Mouse (Mus musculus) hindbrain, embryonic 15.5 days (tissue): ENCODE results near the gene Arid5b. TPM values are rescaled to one million over a fixed set of nuclear protein-coding genes. Genes with fewer than 3 reads are reported as not detected.

ENCODE experiments used
- ATAC-seq: fragments of 200-750 bp; cut with Nextera tagmentation; 2 replicates; pipeline ENCODE4 v1.8.0; 2017; ENCODE audit warnings: low read depth, moderate number of reproducible peaks, moderate TSS enrichment; ENCODE audit not compliant: low FRiP score
- H3K27ac ChIP-seq: fragments of 300-500 bp; sonication (generic); replicated peaks from 2 replicates; pipeline ENCODE4 v1.5.1; 2015; ENCODE audit warnings: mild to moderate bottlenecking, inconsistent platforms
- H3K27me3 ChIP-seq: fragments of 300-500 bp; sonication (generic); 2 replicates; pipeline ENCODE4 v1.6.1; 2015; ENCODE audit warnings: control low read depth, inconsistent platforms
- H3K36me3 ChIP-seq: fragments of 300-500 bp; sonication (generic); 2 replicates; pipeline ENCODE4 v1.6.1; 2015; ENCODE audit warnings: control low read depth, inconsistent platforms
- H3K4me1 ChIP-seq: fragments of 300-500 bp; sonication (generic); replicated peaks from 2 replicates; pipeline ENCODE4 v1.6.1; 2015; ENCODE audit warnings: control low read depth, inconsistent platforms
- H3K4me2 ChIP-seq: fragments of 300-500 bp; sonication (generic); 2 replicates; pipeline ENCODE4 v1.6.1; 2015; ENCODE audit warnings: moderate library complexity, mild to moderate bottlenecking, inconsistent platforms
- H3K4me3 ChIP-seq: fragments of 300-500 bp; sonication (generic); 2 replicates; pipeline ENCODE4 v1.5.1; 2015; ENCODE audit warnings: mild to moderate bottlenecking, inconsistent platforms
- H3K9ac ChIP-seq: fragments of 300-500 bp; sonication (generic); 2 replicates; pipeline ENCODE4 v1.6.1; 2015; ENCODE audit warnings: inconsistent platforms
- H3K9me3 ChIP-seq: fragments of 300-500 bp; sonication (generic); 2 replicates; pipeline ENCODE4 v1.6.1; 2016; ENCODE audit warnings: control low read depth, inconsistent platforms
- WGBS: fragments of 180-500 bp; shearing (Covaris S2); methylation state at CpG from one replicate; pipeline ENCODE4 v1.1.7; 2015; 5-methylcytosine and 5-hydroxymethylcytosine counted together
- polyA plus RNA-seq: library from polyadenylated mRNA; unstranded; fragments of >200 nt; fragmentation: Nextera tagmentation; extraction: Ambion mirVana; gene quantifications from 2 replicates; pipeline ENCODE4 v1.2.1, GENCODE M21; 2015

Arid5b gene
- polyA plus RNA-seq, 1 experiment from 2014 or later, result 17.4 TPM

GRCm38 (mm10) chr10:68180151-68180550 is 98.4 kb downstream of the Arid5b start:
- Histone ChIP-seq H3K4me3 (no peak overlapping the region), H3K27me3 (no peaks in the 10 kb centered on the region), H3K4me1 (no peaks in the 10 kb centered on the region), H3K4me2 (no peak overlapping the region), H3K9me3 (no peaks in the 10 kb centered on the region), H3K27ac (no peak overlapping the region), H3K9ac (no peak overlapping the region), H3K36me3 (no peaks in the 10 kb centered on the region)
- 75% methylated on average over 4 of the region's 4 CpGs for WGBS
- ATAC-seq, result no peak

GRCm38 (mm10) chr10:68179741-68180140 is 98.8 kb downstream of the Arid5b start:
- no peak for ATAC-seq
- 69% methylated on average over 5 of the region's 5 CpGs for WGBS
- H3K9ac ChIP-seq, result no peak overlapping the region
- H3K4me1 ChIP-seq, result no peaks in the 10 kb centered on the region
- H3K9me3 ChIP-seq, result no peaks in the 10 kb centered on the region
- H3K27ac ChIP-seq, result no peak overlapping the region
- no peak overlapping the region for H3K4me3 ChIP-seq
- H3K4me2 ChIP-seq, result no peak overlapping the region
- H3K36me3 ChIP-seq, result no peaks in the 10 kb centered on the region
- no peaks in the 10 kb centered on the region for H3K27me3 ChIP-seq

DNA sequence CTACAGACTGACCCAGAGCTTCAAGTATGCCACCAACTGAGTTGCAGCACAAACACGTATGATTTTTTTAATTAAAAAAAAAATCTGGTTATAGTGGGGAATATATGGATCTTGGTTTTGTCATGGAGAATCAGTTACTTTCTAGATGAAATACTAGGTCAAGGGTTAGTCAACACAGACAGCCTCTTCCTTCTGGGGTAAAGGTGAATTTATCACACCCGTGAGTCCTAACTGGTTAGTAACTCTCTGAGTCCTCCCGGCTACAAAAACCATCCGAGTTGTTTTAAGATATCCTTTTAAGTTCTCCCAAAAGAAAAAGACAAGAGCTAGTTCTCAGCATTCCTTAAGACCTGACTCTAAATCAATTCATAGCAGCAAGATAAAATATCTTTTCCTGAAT is 99.2 kb downstream of the Arid5b start:
- H3K4me3 ChIP-seq, result no peak overlapping the region
- no peak overlapping the region for H3K9ac ChIP-seq
- no peak for ATAC-seq
- no peaks in the 10 kb centered on the region for H3K36me3 ChIP-seq
- WGBS, result 83% methylated on average over 4 of the region's 4 CpGs
- no peak overlapping the region for H3K4me2 ChIP-seq
- no peak overlapping the region for H3K27ac ChIP-seq
- no peaks in the 10 kb centered on the region for H3K4me1 ChIP-seq
- no peaks in the 10 kb centered on the region for H3K9me3 ChIP-seq
- no peaks in the 10 kb centered on the region for H3K27me3 ChIP-seq

GRCm38 (mm10) chr10:68177697-68178485 is 100.6 kb downstream of the Arid5b start:
- no peaks in the 10 kb centered on the region for H3K27me3 ChIP-seq
- no peak for ATAC-seq
- no peak overlapping the region for H3K27ac ChIP-seq
- H3K4me3 ChIP-seq, result no peak overlapping the region
- no peaks in the 10 kb centered on the region for H3K4me1 ChIP-seq
- H3K9me3 ChIP-seq, result no peaks in the 10 kb centered on the region
- no peaks in the 10 kb centered on the region for H3K36me3 ChIP-seq
- 81% methylated on average over 10 of the region's 10 CpGs for WGBS
- no peak overlapping the region for H3K9ac ChIP-seq
- H3K4me2 ChIP-seq, result no peak overlapping the region

GRCm38 (mm10) chr10:68175811-68176210 is 102.7 kb downstream of the Arid5b start:
- ATAC-seq, result no peak
- Histone ChIP-seq H3K9me3 (no peaks in the 10 kb centered on the region), H3K27me3 (no peaks in the 10 kb centered on the region), H3K9ac (no peak overlapping the region), H3K4me3 (no peak overlapping the region), H3K4me1 (no peaks in the 10 kb centered on the region), H3K36me3 (no peaks in the 10 kb centered on the region), H3K27ac (no peak overlapping the region), H3K4me2 (no peak overlapping the region)
- 93% methylated on average over 5 of the region's 5 CpGs for WGBS

- no peak overlapping the region for H3K4me2 ChIP-seq
- no peak overlapping the region for H3K9ac ChIP-seq
- no peak overlapping the region for H3K4me3 ChIP-seq
- no peak for ATAC-seq
- H3K27ac ChIP-seq, result no peak overlapping the region
- 90% methylated on average over 9 of the region's 9 CpGs for WGBS
- H3K36me3 ChIP-seq, result no peaks in the 10 kb centered on the region
- H3K9me3 ChIP-seq, result no peaks in the 10 kb centered on the region
- H3K4me1 ChIP-seq, result no peaks in the 10 kb centered on the region; the same call in 1 of the 2 replicates
- no peaks in the 10 kb centered on the region for H3K27me3 ChIP-seq
Observed at GRCm38 (mm10) chr10:68173634-68174033, 104.9 kb downstream of the Arid5b start.

DNA sequence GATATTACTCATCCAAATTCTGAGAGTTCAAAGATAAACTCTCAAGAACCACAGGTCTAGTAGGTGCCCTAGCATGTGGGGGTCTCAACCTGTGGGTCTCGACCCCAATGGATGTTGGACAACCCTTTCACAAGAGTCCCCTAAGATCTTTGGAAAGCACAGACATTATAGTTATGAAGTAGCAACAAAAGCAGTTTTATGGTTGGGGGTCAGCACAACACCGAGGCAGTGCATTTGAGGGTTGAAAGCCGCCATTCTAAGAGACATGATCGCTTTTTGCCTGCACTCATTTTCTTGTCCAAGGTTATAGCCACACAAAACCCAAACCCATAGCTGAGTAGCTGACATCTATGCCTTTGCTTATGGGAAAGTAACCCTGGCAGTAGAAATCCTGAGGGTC is 105.6 kb downstream of the Arid5b start:
- Histone ChIP-seq H3K9ac (no peak overlapping the region), H3K27ac (no peak overlapping the region), H3K36me3 (no peaks in the 10 kb centered on the region), H3K27me3 (no peaks in the 10 kb centered on the region), H3K9me3 (no peaks in the 10 kb centered on the region), H3K4me1 (peaks cover 3% of the 10 kb centered on the region; the same call in 1 of the 2 replicates), H3K4me3 (no peak overlapping the region), H3K4me2 (no peak overlapping the region)
- 99% methylated on average over 4 of the region's 4 CpGs for WGBS
- ATAC-seq, result no peak

DNA sequence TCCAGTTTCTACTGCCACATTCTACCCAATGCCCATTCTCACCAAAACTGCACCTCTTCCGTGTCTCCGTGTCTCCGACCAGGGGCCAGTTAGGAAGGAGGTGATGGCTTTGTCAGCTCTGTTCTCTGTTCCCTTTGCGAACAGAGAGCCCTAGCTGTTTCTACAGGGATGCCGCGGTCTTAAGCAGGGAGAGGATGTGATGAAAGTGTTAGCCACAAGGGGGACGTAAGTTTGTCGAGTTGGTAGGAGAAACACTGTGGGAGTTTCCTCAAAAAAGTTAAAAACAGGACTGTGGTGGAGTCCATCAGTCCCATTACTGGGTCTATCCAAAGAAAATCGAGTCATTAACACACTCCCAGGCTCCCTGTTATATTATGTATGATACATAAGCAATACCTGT is 106.6 kb downstream of the Arid5b start:
- Histone ChIP-seq H3K9ac (no peak overlapping the region), H3K27ac (no peak overlapping the region), H3K4me3 (no peak overlapping the region), H3K36me3 (no peaks in the 10 kb centered on the region), H3K4me2 (no peak overlapping the region), H3K27me3 (no peaks in the 10 kb centered on the region), H3K4me1 (peaks cover 10% of the 10 kb centered on the region; the same call in 1 of the 2 replicates), H3K9me3 (no peaks in the 10 kb centered on the region)
- WGBS, result 54% methylated on average over 9 of the region's 9 CpGs
- no peak for ATAC-seq

- 0 out of 2 replicates have a peak overlapping the region, but pooled peaks have one; percentile 25 for H3K27ac ChIP-seq
- no peak for ATAC-seq
- no peak overlapping the region for H3K4me2 ChIP-seq
- H3K4me1 ChIP-seq, result peaks cover 24% of the 10 kb centered on the region
- WGBS, result 82% methylated on average over 6 of the region's 6 CpGs
- H3K4me3 ChIP-seq, result no peak overlapping the region
- H3K27me3 ChIP-seq, result no peaks in the 10 kb centered on the region
- no peak overlapping the region for H3K9ac ChIP-seq
- no peaks in the 10 kb centered on the region for H3K36me3 ChIP-seq
- no peaks in the 10 kb centered on the region for H3K9me3 ChIP-seq
Observed at GRCm38 (mm10) chr10:68168613-68169012, 109.9 kb downstream of the Arid5b start.

- Histone ChIP-seq H3K27ac (0 out of 2 replicates have a peak overlapping the region, but pooled peaks have one; percentile 25), H3K4me3 (no peak overlapping the region)
- WGBS, result 85% methylated on average over 8 of the region's 8 CpGs
Observed at GRCm38 (mm10) chr10:68168141-68168540, 110.4 kb downstream of the Arid5b start.

DNA sequence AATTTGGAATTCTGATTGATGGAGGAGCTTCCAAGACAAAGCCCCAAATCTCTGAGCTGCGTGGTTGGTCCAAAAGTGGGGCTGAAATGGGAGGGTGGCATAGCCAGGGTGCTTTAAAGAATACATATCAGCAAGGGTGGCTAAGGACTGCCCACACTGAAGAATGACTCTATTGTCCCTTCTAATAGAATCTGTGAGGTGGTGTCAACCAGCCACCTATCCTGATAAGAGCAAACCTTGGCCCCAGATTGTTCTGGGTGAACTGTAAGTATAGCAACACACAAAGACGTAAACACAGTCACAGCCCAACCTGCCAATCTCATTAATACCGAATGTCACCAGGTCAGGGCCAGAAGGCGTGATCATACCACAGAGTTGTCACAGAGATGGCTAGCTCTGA is 111.4 kb downstream of the Arid5b start:
- no peak overlapping the region for H3K4me2 ChIP-seq
- H3K27ac ChIP-seq, result no peak overlapping the region
- no peaks in the 10 kb centered on the region for H3K9me3 ChIP-seq
- no peak overlapping the region for H3K4me3 ChIP-seq
- no peaks in the 10 kb centered on the region for H3K27me3 ChIP-seq
- 59% methylated on average over 4 of the region's 4 CpGs for WGBS
- H3K4me1 ChIP-seq, result peaks cover 24% of the 10 kb centered on the region
- no peak for ATAC-seq
- no peaks in the 10 kb centered on the region for H3K36me3 ChIP-seq
- H3K9ac ChIP-seq, result no peak overlapping the region

More at GRCm38 (mm10) chr10:68168141-68168540, 110.4 kb downstream of the Arid5b start:
- Histone ChIP-seq H3K4me1 (peaks cover 24% of the 10 kb centered on the region), H3K36me3 (no peaks in the 10 kb centered on the region), H3K9ac (no peak overlapping the region), H3K27me3 (no peaks in the 10 kb centered on the region), H3K4me2 (no peak overlapping the region), H3K9me3 (no peaks in the 10 kb centered on the region)
- ATAC-seq, result no peak

GRCm38 (mm10) chr10:68166695-68167086 is 111.8 kb downstream of the Arid5b start:
- Histone ChIP-seq H3K27ac (no peak overlapping the region), H3K27me3 (no peaks in the 10 kb centered on the region), H3K9ac (no peak overlapping the region), H3K36me3 (no peaks in the 10 kb centered on the region), H3K4me2 (no peak overlapping the region), H3K4me1 (peaks cover 24% of the 10 kb centered on the region), H3K4me3 (no peak overlapping the region), H3K9me3 (no peaks in the 10 kb centered on the region)
- WGBS, result 67% methylated on average over 2 of the region's 2 CpGs
- ATAC-seq, result no peak
